Mouse (Mus musculus) liver, adult 2 months (tissue): ENCODE measurements around the gene Pdk2.

Experiments
- CTCF ChIP-seq: fragments of 200-500 bp; IDR thresholded peaks from 2 replicates; pipeline ENCODE4 v1.5.1; 2011; ENCODE audit warnings: low read depth, low read length, control low read depth
- POLR2A ChIP-seq: fragments of 200-500 bp; IDR thresholded peaks from 2 replicates; pipeline ENCODE4 v1.6.1; 2011; ENCODE audit warnings: low read length, control low read depth; ENCODE audit not compliant: insufficient read depth; ENCODE audit errors: extremely low read depth

GRCm38 (mm10) chr11:94996101-94996500 is 45.1 kb downstream of the Pdk2 start:
- TF ChIP-seq POLR2A (no peak), CTCF (no peak)
